Comparison of ENCODE assay signal across 21 mouse cellular contexts in the genomic region with DNA sequence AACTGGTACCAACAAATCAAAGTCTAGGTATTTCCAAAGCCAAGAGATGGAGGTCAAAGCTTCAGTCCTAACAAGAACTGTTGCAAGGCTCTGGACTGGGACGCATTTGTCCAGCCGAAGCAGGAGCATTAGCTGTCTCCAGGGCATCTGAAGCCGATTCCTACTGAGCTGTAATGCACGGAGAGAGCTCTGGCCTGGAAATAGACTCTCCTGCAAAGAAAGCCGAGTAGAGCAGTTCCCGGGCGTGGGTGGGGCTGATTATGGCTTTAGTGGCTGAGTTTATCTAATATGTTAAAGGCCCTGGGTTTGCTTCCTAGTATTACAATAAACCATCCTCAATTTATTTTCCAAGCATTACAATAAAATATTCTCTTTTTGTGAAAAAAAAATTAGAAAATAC. TPM values are rescaled to one million over a fixed set of nuclear protein-coding genes. Genes with fewer than 3 reads are reported as not detected.
DNase-seq lines count a peak whose midpoint lies in the region; ATAC-seq and TF ChIP-seq lines count a peak whose summit lies in the region.
"Had no signal": no experiment of that assay in that cellular context is flagged by ENCODE, and none has a peak within 500 bp of the region (broad histone marks: within the 10 kb centered on the region; RNA-seq: fewer than 3 reads in every experiment).

No protein-coding gene starts in this region.

- no peak for DNase-seq in embryonic facial prominence, embryonic 10.5 days (ENCODE audit: low spot score)
- no peak for DNase-seq in hindbrain, embryonic 14.5 days (ENCODE audit: low spot score)
- no peak for DNase-seq in hindbrain, embryonic 10.5 days (ENCODE audit: low spot score)
- no peak for DNase-seq in urinary bladder, adult 2 months (ENCODE audit: low spot score)
- DNase-seq: adrenal gland, adult 8-10 months; cerebellum, adult 18-20 months; cerebellum, postnatal 25 days; kidney, adult 18-20 months; left cerebral cortex, postnatal 4 days; lung, postnatal 36 days; spleen, adult 18-20 months had no signal

- WGBS in embryonic facial prominence, embryonic 12.5 days = 57% methylated on average over 7 of the region's 7 CpGs
- WGBS in embryonic facial prominence, embryonic 10.5 days = 63% methylated on average over 7 of the region's 7 CpGs
- WGBS in hindbrain, embryonic 14.5 days = 56% methylated on average over 7 of the region's 7 CpGs
- 71% methylated on average over 7 of the region's 7 CpGs for WGBS in hindbrain, embryonic 10.5 days
- 42% methylated on average over 7 of the region's 7 CpGs for WGBS in neural tube, embryonic 12.5 days
- 31% methylated on average over 7 of the region's 7 CpGs for WGBS in neural tube, embryonic 15.5 days
- WGBS in olfactory bulb, adult 2 months = 24% methylated on average over 7 of the region's 7 CpGs

- H3K27ac ChIP-seq in embryonic facial prominence, embryonic 12.5 days = 0 out of 2 replicates have a peak overlapping the region, but pooled peaks have one; percentile 9
- H3K27ac ChIP-seq in embryonic facial prominence, embryonic 10.5 days (replicated peaks) = no peak overlapping the region
- H3K27ac ChIP-seq in hindbrain, embryonic 14.5 days = 0 out of 2 replicates have a peak overlapping the region, but pooled peaks have one; percentile 11
- no peak overlapping the region for H3K27ac ChIP-seq in hindbrain, embryonic 10.5 days
- H3K27ac ChIP-seq in neural tube, embryonic 12.5 days = no peak overlapping the region
- H3K27ac ChIP-seq in neural tube, embryonic 15.5 days (replicated peaks) = no peak overlapping the region
- peak overlapping the region; percentile 67; the same call in 1 of the 2 replicates for H3K27ac ChIP-seq in olfactory bulb, adult 2 months (ENCODE audit: insufficient read depth, low read depth, low read length)
- H3K27ac ChIP-seq: left cerebral cortex, adult 2 months; limb, embryonic 15.5 days; liver, embryonic 15.5 days; lung, embryonic 15.5 days had no signal

- H3K9ac ChIP-seq in embryonic facial prominence, embryonic 12.5 days = no peak overlapping the region
- H3K9ac ChIP-seq in hindbrain, embryonic 14.5 days = no peak overlapping the region
- H3K9ac ChIP-seq in neural tube, embryonic 12.5 days = no peak overlapping the region
- no peak overlapping the region for H3K9ac ChIP-seq in neural tube, embryonic 15.5 days (replicated peaks)
- H3K9ac ChIP-seq: limb, embryonic 15.5 days; liver, embryonic 15.5 days; lung, embryonic 15.5 days had no signal

- peaks cover 55% of the 10 kb centered on the region for H3K36me3 ChIP-seq in embryonic facial prominence, embryonic 12.5 days
- peaks cover 78% of the 10 kb centered on the region for H3K36me3 ChIP-seq in embryonic facial prominence, embryonic 10.5 days (replicated peaks)
- peaks cover 80% of the 10 kb centered on the region for H3K36me3 ChIP-seq in hindbrain, embryonic 14.5 days (replicated peaks; ENCODE audit: control insufficient read depth, insufficient read depth)
- peaks cover 82% of the 10 kb centered on the region for H3K36me3 ChIP-seq in hindbrain, embryonic 10.5 days
- peaks cover 67% of the 10 kb centered on the region for H3K36me3 ChIP-seq in neural tube, embryonic 12.5 days
- H3K36me3 ChIP-seq in neural tube, embryonic 15.5 days = peaks cover 73% of the 10 kb centered on the region

- TF ChIP-seq POLR2A in olfactory bulb, adult 2 months (IDR thresholded peaks at IDR 0.05; ENCODE audit: insufficient read depth, low read depth, low read length) = no peak

- H3K27me3 ChIP-seq in embryonic facial prominence, embryonic 12.5 days = no peaks in the 10 kb centered on the region
- H3K27me3 ChIP-seq in embryonic facial prominence, embryonic 10.5 days (replicated peaks; ENCODE audit: low read depth, poor library complexity, severe bottlenecking) = no peaks in the 10 kb centered on the region
- no peaks in the 10 kb centered on the region for H3K27me3 ChIP-seq in hindbrain, embryonic 14.5 days (ENCODE audit: control insufficient read depth, insufficient read depth, low read length)
- no peaks in the 10 kb centered on the region for H3K27me3 ChIP-seq in hindbrain, embryonic 10.5 days (ENCODE audit: insufficient read depth, poor library complexity, severe bottlenecking)
- no peaks in the 10 kb centered on the region for H3K27me3 ChIP-seq in neural tube, embryonic 12.5 days (replicated peaks)
- no peaks in the 10 kb centered on the region for H3K27me3 ChIP-seq in neural tube, embryonic 15.5 days (replicated peaks)
- H3K27me3 ChIP-seq: limb, embryonic 15.5 days; liver, embryonic 15.5 days; lung, embryonic 15.5 days; megakaryocyte, embryonic 14.5 days had no signal

- H3K4me2 ChIP-seq in embryonic facial prominence, embryonic 12.5 days (replicated peaks) = no peak overlapping the region
- no peak overlapping the region for H3K4me2 ChIP-seq in hindbrain, embryonic 14.5 days (replicated peaks)
- 0 out of 2 replicates have a peak overlapping the region, but pooled peaks have one; percentile 1 for H3K4me2 ChIP-seq in neural tube, embryonic 12.5 days (replicated peaks)
- no peak overlapping the region for H3K4me2 ChIP-seq in neural tube, embryonic 15.5 days
- H3K4me2 ChIP-seq: limb, embryonic 15.5 days; liver, embryonic 15.5 days; lung, embryonic 15.5 days had no signal

- TF ChIP-seq CTCF in olfactory bulb, adult 2 months (IDR thresholded peaks at IDR 0.05; ENCODE audit: insufficient read depth, low read depth, low read length) = no peak

- no peaks in the 10 kb centered on the region for H3K9me3 ChIP-seq in embryonic facial prominence, embryonic 12.5 days
- no peaks in the 10 kb centered on the region for H3K9me3 ChIP-seq in embryonic facial prominence, embryonic 10.5 days
- H3K9me3 ChIP-seq in hindbrain, embryonic 14.5 days (ENCODE audit: control insufficient read depth, low read length) = no peaks in the 10 kb centered on the region
- H3K9me3 ChIP-seq in hindbrain, embryonic 10.5 days = no peaks in the 10 kb centered on the region
- no peaks in the 10 kb centered on the region for H3K9me3 ChIP-seq in neural tube, embryonic 12.5 days
- H3K9me3 ChIP-seq in neural tube, embryonic 15.5 days (replicated peaks) = no peaks in the 10 kb centered on the region
- H3K9me3 ChIP-seq: limb, embryonic 15.5 days; liver, embryonic 15.5 days; lung, embryonic 15.5 days; megakaryocyte, embryonic 14.5 days had no signal

- H3K4me3 ChIP-seq in embryonic facial prominence, embryonic 12.5 days = no peak overlapping the region
- H3K4me3 ChIP-seq in embryonic facial prominence, embryonic 10.5 days = no peak overlapping the region
- H3K4me3 ChIP-seq in hindbrain, embryonic 14.5 days (replicated peaks; ENCODE audit: low read length) = no peak overlapping the region
- H3K4me3 ChIP-seq in hindbrain, embryonic 10.5 days = no peak overlapping the region
- H3K4me3 ChIP-seq in neural tube, embryonic 12.5 days = no peak overlapping the region
- no peak overlapping the region for H3K4me3 ChIP-seq in neural tube, embryonic 15.5 days (replicated peaks)
- H3K4me3 ChIP-seq in olfactory bulb, adult 2 months (ENCODE audit: insufficient read depth, low read depth, low read length) = no peak overlapping the region
- H3K4me3 ChIP-seq: left cerebral cortex, adult 2 months; limb, embryonic 15.5 days; liver, embryonic 15.5 days; lung, embryonic 15.5 days; megakaryocyte, embryonic 14.5 days had no signal

- no peaks in the 10 kb centered on the region; the same call in 1 of the 2 replicates for H3K4me1 ChIP-seq in embryonic facial prominence, embryonic 12.5 days
- peaks cover 15% of the 10 kb centered on the region for H3K4me1 ChIP-seq in embryonic facial prominence, embryonic 10.5 days
- H3K4me1 ChIP-seq in hindbrain, embryonic 14.5 days (replicated peaks; ENCODE audit: control insufficient read depth, insufficient read depth, low read length) = no peaks in the 10 kb centered on the region
- H3K4me1 ChIP-seq in hindbrain, embryonic 10.5 days (replicated peaks) = peaks cover 8% of the 10 kb centered on the region; the same call in 1 of the 2 replicates
- peaks cover 9% of the 10 kb centered on the region for H3K4me1 ChIP-seq in neural tube, embryonic 12.5 days
- peaks cover 3% of the 10 kb centered on the region for H3K4me1 ChIP-seq in neural tube, embryonic 15.5 days
- H3K4me1 ChIP-seq in olfactory bulb, adult 2 months (ENCODE audit: control insufficient read depth, insufficient read depth, low read length) = peaks cover 15% of the 10 kb centered on the region
- H3K4me1 ChIP-seq: liver, embryonic 15.5 days; lung, embryonic 15.5 days had no signal

- no peak for ATAC-seq in embryonic facial prominence, embryonic 12.5 days (ENCODE audit: insufficient number of reproducible peaks, insufficient read depth, low FRiP score, low TSS enrichment)
- ATAC-seq in hindbrain, embryonic 14.5 days (ENCODE audit: low FRiP score) = no peak
- ATAC-seq in neural tube, embryonic 12.5 days (ENCODE audit: low FRiP score, low read depth) = no peak
- ATAC-seq in neural tube, embryonic 15.5 days (ENCODE audit: low FRiP score) = no peak
- ATAC-seq: activated CD4-positive, CD25-positive, alpha-beta regulatory T cell, adult 4 months had no signal

RNA-seq across cellular contexts. Expression of a gene that starts 16.8 kb away (rescaled TPM):
- 28.8 and 30.5 TPM in 2 replicates for polyA plus RNA-seq in embryonic facial prominence, embryonic 12.5 days (2016; fragmentation: Nextera tagmentation; extraction: Ambion mirVana)
- 32.0 and 32.4 TPM in 2 replicates for polyA plus RNA-seq in embryonic facial prominence, embryonic 10.5 days (2016; fragmentation: Nextera tagmentation; extraction: Ambion mirVana)
- polyA plus RNA-seq in hindbrain, embryonic 14.5 days (2014; fragmentation: Nextera tagmentation; extraction: Ambion mirVana) = 161 and 200 TPM in 2 replicates
- polyA plus RNA-seq in hindbrain, embryonic 10.5 days (2016; fragmentation: Nextera tagmentation; extraction: Ambion mirVana) = 32.1 and 42.3 TPM in 2 replicates
- polyA plus RNA-seq in neural tube, embryonic 12.5 days (2016; fragmentation: Nextera tagmentation; extraction: Ambion mirVana) = 65.2 and 70.1 TPM in 2 replicates
- 126 and 135 TPM in 2 replicates for polyA plus RNA-seq in neural tube, embryonic 15.5 days (2015; fragmentation: Nextera tagmentation; extraction: Ambion mirVana)
- not detected in 2 replicates for polyA plus RNA-seq in olfactory bulb, adult 2 months (2012; ENCODE audit: insufficient read depth, insufficient read length, low replicate concordance, missing spikeins)
- 32.5 and 35.4 TPM in 2 replicates for polyA plus RNA-seq in urinary bladder, adult 2 months (2012; rRNA removed)

RNA-seq across cellular contexts. Expression of a gene that starts 17.1 kb away (rescaled TPM):
- 13.6 and 15.1 TPM in 2 replicates for polyA plus RNA-seq in embryonic facial prominence, embryonic 12.5 days (2016; fragmentation: Nextera tagmentation; extraction: Ambion mirVana)
- polyA plus RNA-seq in embryonic facial prominence, embryonic 10.5 days (2016; fragmentation: Nextera tagmentation; extraction: Ambion mirVana) = 13.2 and 14.2 TPM in 2 replicates
- 20.4 and 23.6 TPM in 2 replicates for polyA plus RNA-seq in hindbrain, embryonic 14.5 days (2014; fragmentation: Nextera tagmentation; extraction: Ambion mirVana)
- polyA plus RNA-seq in hindbrain, embryonic 10.5 days (2016; fragmentation: Nextera tagmentation; extraction: Ambion mirVana) = 13.6 and 14.1 TPM in 2 replicates
- 14.7 and 14.9 TPM in 2 replicates for polyA plus RNA-seq in neural tube, embryonic 12.5 days (2016; fragmentation: Nextera tagmentation; extraction: Ambion mirVana)
- 19.7 and 22.4 TPM in 2 replicates for polyA plus RNA-seq in neural tube, embryonic 15.5 days (2015; fragmentation: Nextera tagmentation; extraction: Ambion mirVana)
- polyA plus RNA-seq in olfactory bulb, adult 2 months (2012; ENCODE audit: insufficient read depth, insufficient read length, low replicate concordance, missing spikeins) = not detected in 2 replicates
- polyA plus RNA-seq in urinary bladder, adult 2 months (2012; rRNA removed) = 2.7 and 2.9 TPM in 2 replicates

RNA-seq across cellular contexts. Expression of a gene that starts 45.0 kb away (rescaled TPM):
- polyA plus RNA-seq in embryonic facial prominence, embryonic 12.5 days (2016; fragmentation: Nextera tagmentation; extraction: Ambion mirVana) = 0.37 and 0.45 TPM in 2 replicates
- 0.39 and 0.41 TPM in 2 replicates for polyA plus RNA-seq in embryonic facial prominence, embryonic 10.5 days (2016; fragmentation: Nextera tagmentation; extraction: Ambion mirVana)
- 0.25 and 0.27 TPM in 2 replicates for polyA plus RNA-seq in hindbrain, embryonic 14.5 days (2014; fragmentation: Nextera tagmentation; extraction: Ambion mirVana)
- polyA plus RNA-seq in hindbrain, embryonic 10.5 days (2016; fragmentation: Nextera tagmentation; extraction: Ambion mirVana) = 0.37 and 0.44 TPM in 2 replicates
- polyA plus RNA-seq in neural tube, embryonic 12.5 days (2016; fragmentation: Nextera tagmentation; extraction: Ambion mirVana) = 0.26 and 0.42 TPM in 2 replicates
- polyA plus RNA-seq in neural tube, embryonic 15.5 days (2015; fragmentation: Nextera tagmentation; extraction: Ambion mirVana) = 0.14 and 0.37 TPM in 2 replicates
- polyA plus RNA-seq in olfactory bulb, adult 2 months (2012; ENCODE audit: insufficient read depth, insufficient read length, low replicate concordance, missing spikeins) = not detected in 2 replicates
- polyA plus RNA-seq in urinary bladder, adult 2 months (2012; rRNA removed) = 0.17 and 0.19 TPM in 2 replicates

Comparison
In these comparisons a context has a peak if more than half of its experiments do, and no peak if none do; other contexts are left out.
1. H3K27ac ChIP-seq: peak in embryonic facial prominence, embryonic 12.5 days (single experiment), hindbrain, embryonic 14.5 days (single experiment) and olfactory bulb, adult 2 months (single experiment); none in embryonic facial prominence, embryonic 10.5 days (single experiment), hindbrain, embryonic 10.5 days (single experiment), neural tube, embryonic 12.5 days (single experiment) and neural tube, embryonic 15.5 days (single experiment).